In the genomic region with DNA sequence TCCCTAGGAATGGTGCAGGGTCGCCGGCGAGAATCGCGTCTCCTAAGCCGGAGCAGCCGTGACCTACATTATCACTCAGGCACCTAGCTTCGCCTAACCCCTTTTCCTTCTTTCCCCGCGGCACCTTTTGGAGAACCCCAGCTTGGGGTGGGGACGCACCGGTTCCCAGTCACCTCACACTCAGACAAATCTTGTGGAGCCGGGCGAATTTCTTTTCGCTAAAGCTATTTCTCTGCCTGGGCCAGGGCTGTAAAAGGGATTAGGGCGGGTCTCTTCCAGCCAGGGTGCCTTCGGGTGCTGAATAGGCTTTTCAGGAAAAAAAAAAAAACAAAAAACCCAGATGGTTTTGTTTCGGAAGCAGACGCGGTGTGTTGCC, we compare ENCODE assay signal across 8 mouse cellular contexts. TPM values are rescaled to one million over a fixed set of nuclear protein-coding genes. Genes with fewer than 3 reads are reported as not detected.
DNase-seq lines count a peak whose midpoint lies in the region; ATAC-seq lines count a peak whose summit lies in the region.

No protein-coding gene starts in this region.

- DNase-seq in kidney, adult 9 months: peak; percentile 17
- DNase-seq in kidney, postnatal 4 days: no peak
- DNase-seq in adrenal gland, adult 2 months: peak; percentile 30
- peak; percentile 55 for DNase-seq in embryonic facial prominence, embryonic 14.5 days (ENCODE audit: low spot score)
- no peak for DNase-seq in left cerebral cortex, postnatal 4 days

- peak overlapping the region; percentile 93 for H3K4me2 ChIP-seq in embryonic facial prominence, embryonic 14.5 days (ENCODE audit: low read depth, low read length)
- H3K4me2 ChIP-seq in hindbrain, embryonic 16.5 days (ENCODE audit: low read length): peak overlapping the region; percentile 88
- H3K4me2 ChIP-seq in liver, embryonic 16.5 days (ENCODE audit: low read depth, low read length): peak overlapping the region; percentile 73
- peak overlapping the region; percentile 89 for H3K4me2 ChIP-seq in stomach, embryonic 15.5 days

- under 1% methylated on average over 20 of the region's 20 CpGs for WGBS in embryonic facial prominence, embryonic 14.5 days
- 0% methylated on average over 20 of the region's 20 CpGs for WGBS in hindbrain, embryonic 16.5 days
- WGBS in liver, embryonic 16.5 days (ENCODE audit: insufficient replicate concordance): under 1% methylated on average over 20 of the region's 20 CpGs
- 0% methylated on average over 20 of the region's 20 CpGs for WGBS in stomach, embryonic 15.5 days

- peak overlapping the region; percentile 78 for H3K27ac ChIP-seq in embryonic facial prominence, embryonic 14.5 days (replicated peaks; ENCODE audit: low read depth, low read length)
- peak overlapping the region; percentile 93 for H3K27ac ChIP-seq in hindbrain, embryonic 16.5 days (ENCODE audit: low read depth, low read length)
- no peak overlapping the region for H3K27ac ChIP-seq in liver, embryonic 16.5 days (ENCODE audit: low read length)
- peak overlapping the region; percentile 85 for H3K27ac ChIP-seq in stomach, embryonic 15.5 days

- H3K27me3 ChIP-seq in embryonic facial prominence, embryonic 14.5 days (replicated peaks; ENCODE audit: control insufficient read depth, insufficient read depth, low read length): peaks cover 4% of the 10 kb centered on the region; the same call in 1 of the 2 replicates
- no peaks in the 10 kb centered on the region for H3K27me3 ChIP-seq in hindbrain, embryonic 16.5 days (replicated peaks; ENCODE audit: control insufficient read depth, insufficient read depth, low read length)
- H3K27me3 ChIP-seq in liver, embryonic 16.5 days (ENCODE audit: control insufficient read depth, insufficient read depth, low read depth, low read length): peaks cover 59% of the 10 kb centered on the region
- no peaks in the 10 kb centered on the region for H3K27me3 ChIP-seq in stomach, embryonic 15.5 days (replicated peaks)

- no peak for ATAC-seq in embryonic facial prominence, embryonic 14.5 days (ENCODE audit: low read depth)
- no peak; the same call in 1 of the 2 replicates for ATAC-seq in hindbrain, embryonic 16.5 days
- ATAC-seq in liver, embryonic 16.5 days (ENCODE audit: low read depth): no peak
- ATAC-seq in stomach, embryonic 15.5 days (ENCODE audit: insufficient read depth, low FRiP score, low read depth): no peak

- no peaks in the 10 kb centered on the region for H3K9me3 ChIP-seq in embryonic facial prominence, embryonic 14.5 days (ENCODE audit: control insufficient read depth, low read length)
- no peaks in the 10 kb centered on the region for H3K9me3 ChIP-seq in hindbrain, embryonic 16.5 days (ENCODE audit: control insufficient read depth, low read length)
- no peaks in the 10 kb centered on the region for H3K9me3 ChIP-seq in liver, embryonic 16.5 days (replicated peaks; ENCODE audit: control insufficient read depth, low read length)
- H3K9me3 ChIP-seq in stomach, embryonic 15.5 days: no peaks in the 10 kb centered on the region

- H3K4me1 ChIP-seq in embryonic facial prominence, embryonic 14.5 days (ENCODE audit: control insufficient read depth, insufficient read depth, low read length): peaks cover 16% of the 10 kb centered on the region; the same call in 1 of the 2 replicates
- H3K4me1 ChIP-seq in hindbrain, embryonic 16.5 days (ENCODE audit: control insufficient read depth, insufficient read depth, low read depth, low read length): peaks cover 7% of the 10 kb centered on the region
- peaks cover 4% of the 10 kb centered on the region for H3K4me1 ChIP-seq in liver, embryonic 16.5 days (ENCODE audit: control insufficient read depth, low read depth, low read length)
- H3K4me1 ChIP-seq in stomach, embryonic 15.5 days: peaks cover 14% of the 10 kb centered on the region

- intact Hi-C loops in left cerebral cortex, postnatal 4 days (cut with DNase I): loop anchor here (2.0 to 5.0 kb wide), 2 partner anchors 518 to 614 kb away; no protein-coding TSS in a partner anchor

- peaks cover 12% of the 10 kb centered on the region; the same call in 1 of the 2 replicates for H3K36me3 ChIP-seq in embryonic facial prominence, embryonic 14.5 days (ENCODE audit: control insufficient read depth, insufficient read depth, low read length)
- peaks cover 4% of the 10 kb centered on the region for H3K36me3 ChIP-seq in hindbrain, embryonic 16.5 days (ENCODE audit: control insufficient read depth, insufficient read depth, low read length)
- H3K36me3 ChIP-seq in liver, embryonic 16.5 days (ENCODE audit: control insufficient read depth, insufficient read depth): no peaks in the 10 kb centered on the region
- H3K36me3 ChIP-seq in stomach, embryonic 15.5 days: 0 out of 2 replicates have a peak, but pooled peaks cover 4% of the 10 kb centered on the region

- peak overlapping the region; percentile 82 for H3K9ac ChIP-seq in embryonic facial prominence, embryonic 14.5 days (ENCODE audit: low read depth, low read length)
- peak overlapping the region; percentile 95 for H3K9ac ChIP-seq in hindbrain, embryonic 16.5 days (ENCODE audit: low read depth, low read length)
- peak overlapping the region; percentile 45; the same call in 1 of the 2 replicates for H3K9ac ChIP-seq in liver, embryonic 16.5 days (ENCODE audit: low read depth, low read length)
- H3K9ac ChIP-seq in stomach, embryonic 15.5 days: peak overlapping the region; percentile 56

- H3K4me3 ChIP-seq in embryonic facial prominence, embryonic 14.5 days (ENCODE audit: low read depth, low read length): peak overlapping the region; percentile 75
- peak overlapping the region; percentile 76 for H3K4me3 ChIP-seq in hindbrain, embryonic 16.5 days (ENCODE audit: low read length)
- peak overlapping the region; percentile 65 for H3K4me3 ChIP-seq in liver, embryonic 16.5 days (ENCODE audit: low read depth, low read length)
- peak overlapping the region; percentile 81 for H3K4me3 ChIP-seq in stomach, embryonic 15.5 days (replicated peaks)

RNA-seq across cellular contexts. Expression of a gene that starts 0.6 kb away (rescaled TPM):
- total RNA-seq in adrenal gland, adult 2 months (2021): 1 to 10 TPM; 6.1 to 9.6 TPM
- 3.8 and 5.8 TPM in 2 replicates for polyA plus RNA-seq in adrenal gland, adult 2 months (2012; rRNA removed)
- polyA plus RNA-seq in embryonic facial prominence, embryonic 14.5 days (2014; fragmentation: Nextera tagmentation; extraction: Ambion mirVana): 17.0 and 23.4 TPM in 2 replicates
- 56.9 and 63.5 TPM in 2 replicates for polyA plus RNA-seq in hindbrain, embryonic 16.5 days (2015; fragmentation: Nextera tagmentation; extraction: Ambion mirVana)
- 2.9 and 3.4 TPM in 2 replicates for polyA plus RNA-seq in liver, embryonic 16.5 days (2015; fragmentation: Nextera tagmentation; extraction: Ambion mirVana)
- 45.7 and 52.6 TPM in 2 replicates for polyA plus RNA-seq in stomach, embryonic 15.5 days (2015; fragmentation: Nextera tagmentation; extraction: Ambion mirVana)
- 10 to 100 TPM; 65.1 to 68.8 TPM for total RNA-seq in left cerebral cortex, postnatal 4 days (2021)

Comparison
In these comparisons a context has a peak if more than half of its experiments do, and no peak if none do; other contexts are left out.
1. DNase-seq: peak in kidney, adult 9 months (single experiment), adrenal gland, adult 2 months (single experiment) and embryonic facial prominence, embryonic 14.5 days (single experiment); none in kidney, postnatal 4 days (0 of 2) and left cerebral cortex, postnatal 4 days (single experiment).
2. H3K9ac ChIP-seq: peak in every context shown above with its lines; median percentile 95 in hindbrain, embryonic 16.5 days; 82 in embryonic facial prominence, embryonic 14.5 days; 56 in stomach, embryonic 15.5 days; 45 in liver, embryonic 16.5 days.
3. Peak in every context shown above with its lines, with median percentiles within 50 percentile points of each other: H3K4me2 ChIP-seq and H3K4me3 ChIP-seq.